Mouse (Mus musculus) heart, adult 10 weeks (tissue): ENCODE results near the gene Vmn1r129. TPM values are rescaled to one million over a fixed set of nuclear protein-coding genes. Genes with fewer than 3 reads are reported as not detected.

ENCODE experiments used
- polyA plus RNA-seq: library from polyadenylated mRNA; stranded (reverse); fragments of 350-450 nt; fragmentation: Illumina TruSeq; extraction: RNeasy Lipid Tissue Mini Kit (QIAGEN cat#74804); gene quantifications from one replicate; pipeline ENCODE4 v1.2.3, GENCODE M21; 2014; ENCODE audit warnings: low read depth, low replicate concordance

Gene Vmn1r129
- not detected for polyA plus RNA-seq

DNA sequence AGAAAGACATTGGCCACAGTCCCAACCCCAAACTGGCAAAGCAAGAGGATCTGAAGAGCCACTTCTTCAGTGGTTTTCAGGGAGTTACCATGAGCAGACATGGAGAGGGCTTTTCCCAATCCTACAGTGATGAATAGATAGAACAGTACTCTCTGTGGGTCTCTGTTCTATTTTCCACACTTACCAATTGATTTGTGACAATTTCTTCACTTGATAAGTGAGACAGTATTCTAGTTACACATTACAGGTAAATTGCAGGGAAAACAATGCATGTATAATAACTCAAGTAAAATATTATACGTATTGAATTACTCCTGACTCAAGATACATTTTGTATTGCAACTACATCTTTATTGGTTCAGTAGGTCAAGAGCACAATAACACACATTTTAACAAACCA, at the start of gene Vmn1r129:
Gene Vmn1r129, minus strand, starts transcription at position 101 of the 400 bp plus-strand sequence.

DNA sequence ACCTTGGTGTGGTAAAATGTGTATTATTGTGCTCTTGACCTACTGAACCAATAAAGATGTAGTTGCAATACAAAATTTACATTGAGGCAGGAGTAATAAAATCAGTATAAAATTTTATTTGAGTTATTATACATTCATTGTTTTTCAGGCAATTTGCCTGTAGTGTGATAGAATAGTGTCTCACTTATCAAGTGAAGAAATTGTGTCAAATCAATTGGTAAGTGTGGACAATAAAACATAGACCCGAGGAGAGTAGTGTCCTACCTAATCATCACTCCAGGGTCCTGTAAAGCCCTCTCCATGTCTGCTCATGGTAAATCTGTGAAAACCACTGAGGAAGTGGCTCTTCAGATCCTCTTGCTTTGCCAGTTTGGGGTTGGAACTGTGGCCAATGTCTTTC, 12.0 kb downstream of the Vmn1r129 start, which contains the start of gene Vmn1r128:
Gene Vmn1r128, plus strand, starts transcription at position 301 of the 400 bp plus-strand sequence.

DNA sequence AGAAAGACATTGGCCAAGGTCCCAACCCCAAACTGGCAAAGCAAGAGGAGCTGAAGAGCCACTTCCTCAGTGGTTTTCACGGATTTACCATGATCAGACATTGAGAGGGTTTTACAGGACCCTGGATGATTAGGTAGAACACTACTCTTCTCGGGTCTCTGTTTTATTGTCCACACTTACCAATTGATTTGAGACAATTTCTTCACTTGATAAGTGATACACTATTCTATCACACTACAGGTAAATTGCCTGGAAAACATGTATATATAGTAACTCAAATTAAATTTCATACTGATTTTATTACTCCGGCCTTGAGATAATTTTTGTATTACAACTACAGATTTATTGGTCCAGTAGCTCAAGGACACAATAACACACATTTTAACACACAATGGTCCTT, 41.3 kb downstream of the Vmn1r129 start, which contains the start of gene Vmn1r127:
Gene Vmn1r127, minus strand, starts transcription at position 101 of the 400 bp plus-strand sequence.

Other genes starting within 250 kb of the Vmn1r129 start
- not detected for gene Vmn1r122, start 227.2 kb downstream of the Vmn1r129 start, polyA plus RNA-seq
- gene Vmn1r123, start 199.1 kb downstream of the Vmn1r129 start, polyA plus RNA-seq = not detected
- not detected for gene Gm5157, start 170.9 kb downstream of the Vmn1r129 start, polyA plus RNA-seq
- gene Vmn1r124, start 100.7 kb downstream of the Vmn1r129 start, polyA plus RNA-seq = not detected
- not detected for gene Vmn1r125, start 89.1 kb downstream of the Vmn1r129 start, polyA plus RNA-seq
- not detected for gene Vmn1r126, start 59.8 kb downstream of the Vmn1r129 start, polyA plus RNA-seq
- not detected for gene Vmn1r127, start 41.4 kb downstream of the Vmn1r129 start, polyA plus RNA-seq
- gene Vmn1r128, start 11.9 kb downstream of the Vmn1r129 start, polyA plus RNA-seq = not detected
- gene Gm6882, start 71.5 kb upstream of the Vmn1r129 start, polyA plus RNA-seq = not detected
- not detected for gene Vmn1r130, start 150.5 kb upstream of the Vmn1r129 start, polyA plus RNA-seq
- not detected for gene Vmn1r131, start 184.8 kb upstream of the Vmn1r129 start, polyA plus RNA-seq